Mouse (Mus musculus) CD8-positive naive resting alpha-beta T cell, adult 2 months (primary cell): ENCODE results near the gene Map1s.
A peak's percentile ranks its signal among the peaks of the same experiment; 100 is the strongest.
"Not testable (repeated sequence)": the region's sequence is repeated elsewhere in the genome, so short reads cannot be mapped to it uniquely, and the experiment has no call there.

Experiments used
- DNase-seq, 2 experiments: peaks; one replicate each; pipeline ENCODE4 v3.0.0; 2022; ENCODE audit warnings: low read depth in 2 of 2, low spot score in 2 of 2

The Map1s gene

DNA sequence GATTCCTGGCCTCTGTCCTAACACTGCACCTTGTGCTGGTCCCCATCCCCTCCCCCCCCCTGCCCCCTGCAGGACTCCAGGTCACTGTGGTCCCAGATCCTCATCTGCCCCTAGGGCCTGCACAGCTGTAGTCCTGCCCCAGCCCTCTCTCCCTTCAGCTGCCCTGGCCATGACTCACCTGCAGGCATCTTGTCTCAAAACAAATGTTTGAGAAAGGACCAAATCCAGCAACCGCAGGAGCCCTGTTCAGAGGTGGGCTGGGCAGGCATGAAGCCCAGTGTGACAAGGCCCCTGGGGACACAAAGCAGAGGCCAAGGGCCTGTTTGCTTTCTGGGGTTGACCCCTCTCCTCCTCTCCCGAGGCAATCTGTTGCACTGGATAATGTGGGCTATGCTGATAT lies 27.6 kb upstream of the Map1s start:
- no peak for DNase-seq

DNA sequence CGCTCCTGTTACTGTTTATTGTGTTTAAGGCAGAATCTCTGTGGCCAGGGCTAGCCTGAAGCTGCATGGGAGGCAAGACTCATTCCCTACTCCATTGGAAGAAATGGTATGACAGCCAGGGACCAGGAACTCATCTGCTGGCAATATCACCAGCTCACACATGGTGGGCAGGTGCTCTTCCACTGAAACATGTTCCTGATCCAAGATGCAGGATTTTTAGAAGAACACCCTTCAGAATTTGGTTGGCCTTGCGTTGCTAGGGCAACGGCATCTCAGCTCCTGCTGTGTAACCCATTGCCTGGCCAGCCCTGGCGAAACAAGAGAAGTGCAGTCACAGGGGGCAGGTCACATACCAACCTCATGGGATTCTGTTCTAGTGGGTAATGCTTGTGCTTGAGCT lies 26.2 kb upstream of the Map1s start:
- DNase-seq = no peak

DNA sequence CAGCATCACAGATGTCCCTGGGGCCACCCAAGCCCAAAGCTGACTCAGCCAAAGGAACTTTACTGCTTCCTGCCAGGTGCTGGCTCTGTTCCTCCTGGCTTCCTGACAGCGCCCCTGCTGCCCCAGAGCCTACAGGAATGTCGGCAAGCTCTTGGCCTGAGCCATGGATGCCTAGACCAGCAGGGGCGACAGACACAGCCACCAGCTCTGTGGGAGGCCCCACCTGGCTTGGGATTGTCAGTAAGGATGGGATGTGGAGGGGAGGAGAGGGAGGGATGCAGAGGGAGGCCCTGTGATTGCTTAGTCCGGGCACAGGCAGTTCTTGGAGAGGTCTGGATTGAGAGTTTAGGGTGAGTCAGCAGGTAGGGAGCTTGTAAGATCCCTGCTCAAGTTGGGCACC lies 25.6 kb upstream of the Map1s start:
- no peak for DNase-seq

DNA sequence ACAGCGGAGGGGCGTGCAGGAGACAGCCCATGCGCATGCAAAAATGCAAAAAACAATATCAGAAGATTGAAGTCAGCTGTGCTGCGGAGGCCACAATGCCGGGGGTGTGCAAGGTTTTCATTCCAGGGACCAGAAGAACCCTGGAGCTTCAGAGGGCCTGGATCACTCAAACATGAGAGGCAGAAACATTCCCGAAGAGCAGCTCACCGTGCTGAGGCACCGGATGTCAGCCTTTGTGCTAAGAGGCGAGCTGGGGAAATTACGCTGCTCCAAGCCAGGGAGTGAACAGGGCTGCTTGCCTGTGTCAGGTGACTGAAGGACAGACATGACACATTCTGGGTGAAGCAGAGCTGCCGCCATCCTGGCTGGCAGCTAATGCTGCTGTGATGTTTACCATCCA lies 25.2 kb upstream of the Map1s start:
- no peak for DNase-seq

DNA sequence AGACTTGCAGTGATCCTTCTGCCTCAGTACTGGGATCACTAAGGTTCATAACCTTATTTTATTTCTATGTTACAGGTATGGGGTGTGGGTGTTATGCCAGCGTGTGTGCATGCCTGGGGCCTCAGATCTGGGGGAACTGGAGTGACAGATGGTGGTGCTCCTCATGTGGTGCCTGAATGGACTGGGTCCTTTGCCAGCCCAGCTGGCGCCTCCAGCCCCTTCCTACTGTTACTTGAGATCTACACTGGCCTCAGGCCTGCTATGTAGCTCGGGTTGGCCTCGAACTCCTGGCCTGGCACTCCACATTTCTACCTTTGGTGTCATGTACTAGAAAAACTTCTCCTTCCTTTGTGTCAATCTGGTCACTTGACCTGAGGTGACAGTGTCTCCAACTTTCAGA lies 21.5 kb upstream of the Map1s start:
- DNase-seq = no peak

DNA sequence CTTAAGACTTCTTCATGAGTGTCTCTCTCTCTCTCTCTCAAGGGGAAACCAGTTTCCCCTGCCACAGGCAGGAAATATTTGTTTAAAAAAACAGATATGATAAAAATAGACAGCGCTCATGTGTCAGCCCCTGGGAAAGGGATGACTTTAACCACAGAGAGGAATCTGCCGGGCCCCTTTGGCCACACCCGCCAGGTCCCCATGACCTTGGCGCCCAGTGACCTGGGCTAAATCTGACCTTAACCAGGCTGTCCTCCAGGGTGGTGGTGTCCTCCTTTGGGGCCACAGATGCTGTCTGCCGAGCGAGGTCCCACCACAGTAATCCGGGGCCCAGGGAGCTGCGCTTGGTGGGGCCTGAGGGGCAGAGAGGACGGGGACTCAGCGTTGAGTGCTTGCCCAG lies 21.0 kb upstream of the Map1s start:
- no peak for DNase-seq

DNA sequence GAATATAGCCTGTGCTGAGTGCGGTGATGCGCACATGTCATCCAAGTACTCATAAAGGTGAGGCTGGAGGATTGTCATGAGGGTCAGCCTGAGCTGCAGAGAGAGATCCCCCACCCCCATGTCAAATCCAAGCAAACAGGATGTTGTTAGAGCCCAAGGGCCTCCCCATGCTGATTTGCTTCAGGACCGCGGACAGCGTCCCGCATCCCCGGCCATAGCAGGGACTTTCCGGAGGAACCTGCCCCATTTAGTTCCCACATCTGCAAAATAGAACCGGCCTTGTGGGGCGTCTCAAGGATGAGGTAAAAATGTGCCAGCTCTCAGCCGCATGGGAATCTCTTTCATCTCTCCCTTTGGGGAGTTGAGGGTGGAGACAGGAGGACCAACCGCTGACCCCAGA lies 20.1 kb upstream of the Map1s start:
- no peak for DNase-seq

DNA sequence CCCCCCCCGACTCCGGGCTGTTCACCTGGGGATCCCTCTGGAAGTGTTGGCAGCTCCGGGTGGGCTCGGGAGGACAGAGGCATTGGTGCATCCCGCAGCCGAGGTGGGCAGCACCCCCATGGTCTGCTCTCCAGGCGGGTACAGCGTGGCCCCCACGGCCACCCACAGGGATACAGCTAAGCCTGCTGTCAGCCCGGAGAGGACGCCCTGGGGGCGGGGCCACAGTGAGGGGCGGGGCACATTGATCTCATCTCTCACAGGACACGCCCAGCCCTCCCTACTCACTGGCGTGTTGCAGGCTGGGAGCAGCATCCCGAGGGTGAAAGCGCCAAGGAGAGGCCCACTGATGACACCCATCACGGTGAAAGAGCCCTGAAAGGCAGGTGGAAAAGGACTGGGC lies 18.1 kb upstream of the Map1s start:
- no peak for DNase-seq

DNA sequence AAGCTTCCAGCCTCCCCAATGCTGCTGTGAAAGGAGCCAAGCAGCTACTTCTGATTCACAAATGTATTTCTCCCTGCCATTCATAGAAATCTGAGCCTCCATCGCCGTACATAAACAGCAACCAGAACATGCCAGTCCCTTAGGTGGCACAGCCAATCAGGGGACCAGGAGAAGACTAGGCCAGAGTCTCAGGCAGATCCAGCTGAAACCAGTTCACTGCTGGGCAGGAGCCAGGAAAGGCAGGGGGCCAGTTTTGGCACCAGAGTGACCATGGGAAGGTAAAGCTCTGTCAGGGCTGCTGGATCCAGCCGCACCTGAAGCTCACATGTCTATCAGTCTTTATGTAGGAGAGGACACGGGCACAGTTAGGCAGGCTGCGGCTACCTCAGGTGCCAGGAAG lies 15.1 kb upstream of the Map1s start:
- DNase-seq = no peak

DNA sequence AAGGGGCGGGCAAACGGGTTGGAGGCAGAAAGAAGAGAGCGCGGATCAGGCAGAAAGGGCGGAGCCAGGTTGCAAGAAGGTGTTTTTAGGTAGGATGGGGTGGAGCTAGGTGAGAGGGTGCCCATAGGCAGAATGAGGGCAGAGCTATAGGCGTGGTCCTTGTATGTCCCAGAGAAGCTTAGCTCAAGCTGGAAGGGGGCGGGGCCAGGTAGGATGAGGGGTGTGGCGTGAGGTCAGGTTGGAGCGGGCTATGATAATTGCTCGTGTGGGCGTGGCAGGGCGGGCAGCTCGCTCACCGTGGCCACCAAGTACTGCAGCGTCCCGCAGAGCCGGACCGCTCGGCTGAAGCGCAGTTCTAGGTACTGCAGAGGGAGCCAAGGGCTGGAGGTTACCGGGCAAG lies 14.4 kb upstream of the Map1s start:
- no peak for DNase-seq

DNA sequence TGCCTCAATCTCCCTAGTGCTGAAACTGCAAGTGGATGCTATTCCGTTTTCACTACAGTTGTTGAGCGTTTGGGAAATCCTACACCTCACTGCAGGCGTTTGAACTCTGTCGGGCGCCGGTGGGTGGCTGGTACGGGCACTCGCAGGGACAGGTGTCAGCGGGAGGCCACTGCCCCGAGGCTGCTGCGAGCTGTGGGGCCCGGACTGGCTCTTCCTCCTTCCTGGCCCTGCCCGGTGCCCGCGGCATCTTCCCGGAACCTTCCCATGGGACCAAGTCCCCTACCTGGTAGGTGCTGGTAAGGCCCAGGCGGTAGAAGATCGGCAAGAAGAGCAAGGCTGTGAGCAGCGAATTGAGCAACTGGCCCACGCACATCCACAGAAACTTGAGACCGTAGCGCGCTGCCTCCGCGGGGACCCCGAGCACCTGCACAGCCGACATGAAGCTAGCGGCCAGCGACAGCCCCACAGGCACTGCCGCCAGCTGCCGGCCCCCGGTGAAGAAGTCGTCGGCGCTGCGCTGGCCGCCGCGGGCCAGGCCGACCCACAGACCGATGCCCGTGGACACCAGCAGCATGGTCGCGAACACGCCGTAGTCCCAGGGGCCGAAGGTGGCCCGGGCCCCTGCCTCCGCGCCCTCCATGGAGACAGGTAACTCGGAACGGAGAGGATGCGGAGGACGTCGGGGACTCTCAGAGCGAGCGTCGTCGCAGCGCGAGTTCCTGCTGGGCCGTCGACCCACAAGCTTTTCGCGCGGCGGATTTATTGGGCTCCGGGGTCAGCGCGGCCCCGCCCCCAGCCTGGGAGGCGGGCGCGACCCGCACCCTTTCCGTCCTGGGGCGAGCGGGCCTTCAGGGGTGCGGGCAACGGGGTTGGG lies 13.5 kb upstream of the Map1s start, which contains the start of gene Slc5a5:
Gene Slc5a5, minus strand, starts transcription at position 736 of the 874 bp plus-strand sequence.
- no peak for DNase-seq

DNA sequence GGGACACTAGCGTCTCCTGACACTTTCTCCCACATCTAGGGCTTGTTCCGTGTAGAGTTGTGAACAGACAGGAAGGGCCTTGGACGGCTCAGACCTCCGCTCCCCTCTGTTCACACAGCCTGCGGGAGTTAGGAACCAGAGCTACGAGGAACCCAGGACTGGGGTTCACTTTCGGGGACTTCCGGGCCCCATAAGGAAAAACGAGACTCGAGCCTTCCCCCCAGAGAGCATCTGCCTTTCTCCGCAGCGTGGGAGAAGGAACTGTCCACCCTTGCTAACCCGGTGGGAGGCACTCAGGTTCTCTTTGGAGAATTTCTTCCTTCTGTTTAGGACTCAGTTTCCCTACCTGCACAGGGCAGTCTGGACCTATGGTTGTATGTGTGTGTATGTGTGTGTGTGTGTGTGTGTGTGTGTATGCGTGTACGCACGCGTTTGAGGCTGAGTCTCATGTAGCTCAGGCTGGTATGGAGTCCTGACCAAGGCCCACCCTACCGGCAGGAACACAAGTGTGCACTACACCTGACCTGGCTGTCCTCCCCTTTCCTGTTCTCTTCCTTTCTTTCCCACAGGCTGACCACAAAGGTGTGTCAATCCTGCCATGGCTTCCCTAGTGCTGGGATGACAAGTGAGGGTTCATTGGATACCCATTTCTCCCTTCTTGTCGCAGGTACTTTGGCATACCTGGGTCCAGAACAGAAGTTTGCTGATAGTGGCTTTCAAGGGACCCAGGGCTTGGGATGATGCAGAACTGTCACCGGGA lies 12.7 kb upstream of the Map1s start:
- no peak for DNase-seq

DNA sequence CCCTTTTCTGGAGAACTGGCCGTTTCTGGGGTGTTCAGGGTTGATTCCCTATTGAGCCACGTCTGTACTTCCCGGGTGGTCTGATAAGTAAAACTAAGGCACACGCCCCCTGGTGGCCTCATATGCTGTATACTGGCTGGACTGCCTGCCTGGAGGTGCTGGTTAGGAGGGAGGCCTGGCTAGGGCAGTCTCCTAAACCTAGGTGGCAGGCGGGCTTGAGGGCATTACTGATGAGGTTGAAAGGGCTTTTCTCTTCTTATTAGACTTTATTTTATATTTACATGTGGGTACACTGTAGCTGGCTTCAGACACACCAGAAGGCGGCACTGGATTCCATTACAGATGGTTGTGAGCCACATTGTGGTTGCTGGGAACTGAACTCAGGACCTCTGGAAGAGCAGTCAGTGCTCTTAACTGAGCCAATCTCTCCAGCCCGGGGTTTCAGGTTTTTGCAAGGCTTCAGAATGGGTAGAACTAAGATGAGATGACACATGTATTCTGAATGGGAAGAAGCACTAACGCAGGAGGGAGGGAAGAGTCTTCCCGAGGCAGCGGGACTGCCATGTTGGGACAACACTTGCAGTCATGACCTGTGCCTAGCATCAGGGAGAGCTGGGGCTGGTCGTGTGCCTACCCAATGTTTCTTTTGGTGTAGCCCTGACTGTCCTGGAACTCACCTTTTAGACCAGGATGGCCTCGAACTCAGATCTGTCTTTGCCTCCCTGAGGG lies 11.9 kb upstream of the Map1s start:
- DNase-seq = peak; percentile 69 to 81

DNA sequence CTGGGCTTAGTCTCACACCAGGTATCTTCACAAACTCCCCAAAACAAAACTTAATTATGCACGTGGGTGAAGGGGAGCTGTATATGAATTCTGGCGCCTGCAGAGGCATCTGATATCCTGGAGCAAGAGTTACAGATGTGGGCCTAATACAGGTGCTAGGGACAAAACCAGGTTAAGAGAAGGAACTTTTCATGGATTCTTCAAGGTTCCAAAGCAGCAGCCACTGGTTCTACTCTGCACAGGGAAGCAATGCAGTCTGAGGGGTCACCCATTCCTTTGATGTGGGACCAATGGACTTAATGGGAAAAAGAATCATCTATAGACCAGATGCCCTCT lies 11.4 kb upstream of the Map1s start:
- no peak for DNase-seq

DNA sequence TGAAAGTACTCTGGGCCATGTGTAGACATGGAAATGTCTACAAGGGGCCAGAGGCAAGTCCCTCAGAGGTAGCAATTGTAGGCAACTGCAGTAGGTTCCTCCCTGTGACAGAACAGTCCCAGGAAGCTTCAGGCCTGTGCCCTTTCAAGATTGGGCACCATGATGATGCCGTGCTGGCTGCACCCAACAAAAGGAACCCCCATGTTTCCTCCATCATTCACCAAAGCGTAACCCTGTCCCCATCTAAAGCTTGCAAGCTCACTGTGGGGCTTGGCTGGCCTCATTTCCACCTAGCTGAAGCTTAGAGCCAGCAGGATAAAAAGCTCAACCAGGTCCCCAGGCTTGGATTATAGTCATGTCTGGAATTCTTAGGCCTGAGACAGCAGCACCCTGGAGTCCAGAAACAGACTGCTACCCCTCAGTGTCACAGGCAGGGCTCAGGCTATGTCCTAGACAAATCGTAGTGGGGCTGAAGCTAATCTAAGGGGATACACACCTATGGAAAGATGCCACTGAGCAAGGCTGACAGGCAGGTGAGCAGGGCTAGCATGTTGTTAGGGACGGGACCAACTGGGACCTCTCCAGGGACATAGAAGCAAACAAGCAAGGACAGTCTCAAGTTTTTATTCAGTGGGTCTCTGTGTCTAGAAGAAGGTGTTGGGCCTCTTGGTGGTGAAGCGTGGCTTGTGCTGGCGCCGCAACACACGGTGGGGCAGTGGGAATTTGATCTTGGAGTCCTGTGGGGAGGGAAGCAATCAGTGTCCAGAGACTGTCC lies 10.8 kb upstream of the Map1s start:
- DNase-seq = no peak

DNA sequence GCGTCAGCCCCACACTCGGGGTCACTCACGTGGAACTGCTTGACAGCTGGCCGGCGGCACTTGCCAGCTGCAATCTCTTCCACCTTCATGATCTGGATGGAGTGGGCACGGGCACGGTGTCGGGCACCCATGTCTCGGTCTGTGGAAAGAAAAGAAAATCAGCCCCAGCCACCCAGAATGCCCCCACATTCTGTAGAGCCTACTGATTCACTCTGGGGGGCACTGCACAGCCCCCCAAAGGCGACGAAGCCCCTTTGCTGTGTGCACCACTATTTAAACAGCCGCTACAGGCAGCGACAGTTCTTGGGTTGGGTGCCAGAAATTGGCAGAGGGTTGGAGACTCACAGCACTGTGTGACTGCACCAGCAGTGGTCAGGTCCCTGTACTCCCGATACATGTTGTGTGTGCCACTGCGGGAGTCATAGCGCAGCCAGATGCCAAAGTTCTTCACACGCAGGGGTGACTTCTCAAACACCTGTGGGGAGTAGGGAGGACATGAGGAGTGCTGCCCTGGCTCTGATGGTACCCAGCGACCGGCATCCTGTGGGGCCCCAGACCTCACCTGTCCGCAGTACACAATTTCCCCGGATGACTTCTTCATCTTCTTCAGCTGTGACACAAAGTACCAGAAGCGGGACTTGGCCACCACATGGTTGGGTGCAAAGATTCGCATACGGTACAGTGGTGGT lies 10.0 kb upstream of the Map1s start:
- not testable (repeated sequence) for DNase-seq

DNA sequence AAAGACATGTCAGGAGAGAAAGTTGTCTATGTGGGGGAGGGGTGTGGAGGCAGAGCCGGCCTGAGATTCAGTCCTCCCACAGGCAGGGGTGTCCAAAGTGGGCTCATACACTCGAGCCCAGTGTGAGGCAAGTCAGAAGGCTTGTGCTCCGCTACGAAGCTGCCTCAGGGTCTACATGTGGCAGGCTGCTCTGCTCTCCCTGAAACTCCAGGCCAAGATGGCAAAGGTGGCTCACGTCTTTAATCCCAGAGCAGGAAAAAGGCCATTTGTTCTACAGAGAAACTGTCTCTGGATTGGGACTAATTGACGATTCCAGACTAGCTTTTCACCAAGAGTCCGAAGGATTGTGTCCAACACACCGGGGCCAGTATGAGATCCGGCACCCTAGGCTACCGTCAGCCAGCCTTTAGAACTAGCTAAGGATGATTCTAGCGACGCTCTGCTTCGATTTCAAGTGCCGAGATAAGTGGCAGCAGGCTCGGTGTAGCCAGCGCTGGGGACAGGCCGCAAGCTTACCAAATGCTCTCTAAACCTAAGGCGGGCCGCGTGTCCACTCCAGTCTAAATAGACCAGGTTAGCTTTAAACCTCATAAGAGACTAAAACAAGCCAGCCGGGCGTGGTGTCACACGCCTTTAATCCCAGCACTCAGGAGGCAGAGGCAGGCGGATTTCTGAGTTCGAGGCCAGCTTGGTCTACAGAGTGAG lies 9.3 kb upstream of the Map1s start:
- DNase-seq = no peak

DNA sequence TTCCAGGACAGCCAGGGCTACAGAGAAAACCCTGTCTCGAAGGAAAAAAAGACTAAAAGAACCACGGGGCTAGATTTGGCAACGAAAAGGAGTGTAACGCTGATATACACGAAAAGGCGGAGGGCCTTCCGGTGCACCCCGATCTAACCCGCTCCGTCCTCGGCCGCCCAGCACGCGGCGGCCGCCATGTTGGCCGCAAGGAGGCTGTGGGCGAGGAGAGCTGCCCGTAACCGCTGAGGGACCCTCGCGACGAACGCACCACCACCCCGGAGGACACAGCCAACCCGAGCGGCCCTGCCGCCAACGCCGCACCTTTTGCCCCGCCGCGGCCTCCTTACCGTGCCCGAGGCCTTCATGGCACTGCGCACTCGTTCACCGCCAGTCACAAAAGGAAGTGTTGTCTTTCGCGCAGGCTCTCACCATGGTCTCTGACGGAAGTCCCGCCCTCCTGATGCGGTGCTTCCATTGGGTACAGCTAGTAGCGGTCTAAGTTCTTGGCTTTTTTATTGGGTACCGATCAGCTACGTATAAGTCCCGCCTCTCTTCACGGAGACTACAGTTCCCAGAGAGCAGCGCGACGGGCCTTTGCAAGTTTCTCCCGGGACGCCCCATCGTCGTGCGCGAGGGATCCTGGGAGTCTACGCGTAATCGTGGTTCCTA lies 8.6 kb upstream of the Map1s start, which contains the start of gene Rpl18a:
Gene Rpl18a, minus strand, starts transcription at position 392 of the 660 bp plus-strand sequence.
- DNase-seq = peak; percentile 89 to 92

DNA sequence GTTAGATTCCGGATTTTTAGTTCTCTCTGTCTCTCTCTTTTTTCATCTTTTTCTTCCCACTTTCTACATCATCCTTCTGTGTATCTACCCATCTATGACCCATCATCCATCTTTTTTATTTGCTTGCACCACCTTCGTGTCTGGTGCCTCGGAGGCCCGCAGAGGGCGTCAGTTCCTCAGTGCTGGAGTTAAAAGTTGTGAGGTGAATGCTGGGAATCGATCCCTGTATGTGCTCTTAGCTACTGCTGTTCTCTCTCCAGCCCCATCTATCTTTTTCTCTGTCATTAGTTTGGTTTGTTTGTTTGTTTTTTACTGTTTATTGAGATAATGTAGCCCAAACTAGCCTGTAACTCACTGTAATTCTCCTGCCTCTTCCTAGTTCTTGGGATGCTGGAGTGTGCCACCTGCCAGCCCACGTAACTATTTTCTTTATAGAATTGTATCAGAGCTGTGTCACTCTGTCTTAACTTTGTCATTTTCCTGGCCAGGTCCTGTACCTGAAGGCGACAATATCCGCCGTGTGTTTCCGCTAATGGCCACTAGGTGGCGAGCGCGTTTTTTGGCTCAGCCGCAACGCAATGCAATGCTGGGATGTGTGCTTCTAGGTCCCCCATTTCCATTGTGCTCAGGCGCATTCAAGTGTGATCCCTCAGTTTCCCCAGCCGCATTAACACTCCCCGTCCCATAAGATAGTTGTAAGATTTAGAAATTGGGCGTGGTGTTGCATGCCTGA lies 7.9 kb upstream of the Map1s start:
- peak; percentile 79 to 85 for DNase-seq
